Mouse (Mus musculus) midbrain, embryonic 16.5 days (tissue): Measurements from ENCODE around the gene Olfr631. TPM values are rescaled to one million over a fixed set of nuclear protein-coding genes. Genes with fewer than 3 reads are reported as not detected.
"Not testable (repeated sequence)": the region's sequence is repeated elsewhere in the genome, so short reads cannot be mapped to it uniquely, and the experiment has no call there.

Experiments
- ATAC-seq: fragments of 200-750 bp; cut with Nextera tagmentation; 2 replicates; pipeline ENCODE4 v1.8.0; 2017; ENCODE audit warnings: moderate TSS enrichment
- H3K27ac ChIP-seq: fragments of 300-500 bp; sonication (generic); 2 replicates; pipeline ENCODE4 v1.5.1; 2014; ENCODE audit warnings: mild to moderate bottlenecking, low read length, mixed read lengths
- H3K27me3 ChIP-seq: fragments of 300-500 bp; sonication (generic); 2 replicates; pipeline ENCODE4 v1.6.1; 2014; ENCODE audit warnings: low read depth, low read length, mixed read lengths; ENCODE audit not compliant: control insufficient read depth, insufficient read depth
- H3K36me3 ChIP-seq: fragments of 300-500 bp; sonication (generic); 2 replicates; pipeline ENCODE4 v1.6.1; 2014; ENCODE audit warnings: mild to moderate bottlenecking, low read length, moderate library complexity, mixed read lengths; ENCODE audit not compliant: control insufficient read depth, insufficient read depth
- H3K4me1 ChIP-seq: fragments of 300-500 bp; sonication (generic); 2 replicates; pipeline ENCODE4 v1.6.1; 2014; ENCODE audit warnings: mild to moderate bottlenecking, low read length, mixed read lengths; ENCODE audit not compliant: control insufficient read depth, insufficient read depth
- H3K4me2 ChIP-seq: fragments of 300-500 bp; sonication (generic); 2 replicates; pipeline ENCODE4 v1.6.1; 2014; ENCODE audit warnings: mild to moderate bottlenecking, low read length, mixed read lengths
- H3K4me3 ChIP-seq: fragments of 300-500 bp; sonication (generic); 2 replicates; pipeline ENCODE4 v1.5.1; 2014; ENCODE audit warnings: low read depth, mild to moderate bottlenecking, low read length, moderate library complexity, mixed read lengths
- H3K9ac ChIP-seq: fragments of 300-500 bp; sonication (generic); 2 replicates; pipeline ENCODE4 v1.6.1; 2014; ENCODE audit warnings: low read depth, low read length, mixed read lengths
- H3K9me3 ChIP-seq: fragments of 300-500 bp; sonication (generic); replicated peaks from 2 replicates; pipeline ENCODE4 v1.6.1; 2014; ENCODE audit warnings: mild to moderate bottlenecking, low read length, mixed read lengths; ENCODE audit not compliant: control insufficient read depth, poor library complexity, severe bottlenecking
- WGBS: fragments of 180-500 bp; shearing (Covaris S2); extraction: QIAGEN DNeasy Blood & Tissue Kit; methylation state at CpG from one replicate; pipeline ENCODE4 v1.1.7; 2014; 5-methylcytosine and 5-hydroxymethylcytosine counted together
- polyA plus RNA-seq: library from polyadenylated mRNA; unstranded; fragments of >200 nt; fragmentation: Nextera tagmentation; extraction: Ambion mirVana; gene quantifications from 2 replicates; pipeline ENCODE4 v1.2.1, GENCODE M21; 2015

The Olfr631 gene
- polyA plus RNA-seq, 1 experiment from 2014 or later: not detected

GRCm38 (mm10) chr7:103944137-103944536 lies 15.5 kb downstream of the Olfr631 start, which contains the start of gene Olfr633:
Gene Olfr633, plus strand, starts transcription at chr7:103944437.
- Histone ChIP-seq H3K36me3 (no peaks in the 10 kb centered on the region), H3K4me1 (no peaks in the 10 kb centered on the region), H3K27me3 (no peaks in the 10 kb centered on the region), H3K4me2 (no peak within 1 kb of the TSS), H3K4me3 (no peak within 1 kb of the TSS), H3K27ac (no peak within 1 kb of the TSS), H3K9me3 (no peaks in the 10 kb centered on the region), H3K9ac (no peak within 1 kb of the TSS)
- no peak for ATAC-seq

DNA sequence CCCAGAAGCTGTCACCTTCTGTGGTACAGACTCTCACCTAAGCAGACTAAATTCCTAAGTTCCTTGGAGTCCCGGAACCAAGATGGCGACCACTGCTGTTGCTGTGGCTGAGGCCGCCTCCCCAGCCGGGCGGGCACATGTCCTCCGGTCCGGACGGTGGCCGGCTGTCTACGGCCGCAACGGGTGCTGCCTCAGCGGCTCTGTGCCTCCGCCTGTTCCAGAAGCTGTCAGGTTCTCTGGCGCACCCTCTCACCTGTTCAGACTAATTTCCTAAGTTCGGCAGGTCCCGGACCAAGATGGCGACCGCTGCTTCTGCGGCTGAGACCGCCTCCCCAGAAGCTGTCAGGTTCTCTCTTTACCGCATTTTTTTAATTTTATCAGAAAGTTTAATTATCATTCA lies 38.2 kb downstream of the Olfr631 start:
- H3K4me3 ChIP-seq, H3K36me3 ChIP-seq, H3K9ac ChIP-seq, ATAC-seq, H3K4me2 ChIP-seq, H3K27me3 ChIP-seq, H3K4me1 ChIP-seq, H3K9me3 ChIP-seq, H3K27ac ChIP-seq: not testable (repeated sequence)
- 97% methylated on average over 22 of the region's 22 CpGs for WGBS

GRCm38 (mm10) chr7:103970852-103971251 lies 42.2 kb downstream of the Olfr631 start, which contains the start of gene Olfr635:
Gene Olfr635, plus strand, starts transcription at chr7:103971152.
- Histone ChIP-seq H3K27ac (no peak within 1 kb of the TSS), H3K36me3 (no peaks in the 10 kb centered on the region), H3K27me3 (no peaks in the 10 kb centered on the region), H3K9ac (no peak within 1 kb of the TSS), H3K4me1 (no peaks in the 10 kb centered on the region), H3K4me3 (no peak within 1 kb of the TSS), H3K9me3 (no peaks in the 10 kb centered on the region), H3K4me2 (no peak within 1 kb of the TSS)
- 63% methylated on average over 1 of the region's 1 CpGs for WGBS
- no peak for ATAC-seq

DNA sequence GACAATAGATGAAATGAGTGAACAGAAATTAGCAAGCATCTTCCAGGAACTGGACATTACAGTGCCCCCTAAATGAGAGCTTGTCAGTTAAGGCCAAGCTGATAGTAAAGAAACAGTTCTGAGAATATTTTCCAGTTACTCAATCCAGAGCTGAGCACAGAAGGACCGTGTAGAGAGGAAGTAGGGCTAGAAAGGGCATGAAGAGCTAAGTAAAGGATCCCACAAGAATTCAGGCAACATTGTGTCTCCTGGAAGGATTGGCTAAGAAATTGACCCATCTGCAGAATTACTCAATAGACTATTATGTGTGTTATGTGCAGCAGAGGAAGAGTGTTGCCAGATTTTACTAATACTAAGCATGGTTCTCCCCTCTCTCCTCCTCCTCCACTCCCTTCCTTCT lies 43.2 kb downstream of the Olfr631 start:
- Histone ChIP-seq H3K4me2 (no peak overlapping the region), H3K27ac (no peak overlapping the region), H3K27me3 (no peaks in the 10 kb centered on the region), H3K9ac (no peak overlapping the region), H3K9me3 (no peaks in the 10 kb centered on the region), H3K36me3 (no peaks in the 10 kb centered on the region), H3K4me3 (no peak overlapping the region), H3K4me1 (no peaks in the 10 kb centered on the region)
- 71% methylated on average over 1 of the region's 1 CpGs for WGBS
- ATAC-seq: no peak

Other genes starting within 250 kb of the Olfr631 start
- gene Olfr625-ps1, start 246.1 kb upstream of the Olfr631 start, polyA plus RNA-seq: not detected in 2 replicates
- not detected in 2 replicates for gene Olfr243, start 214.2 kb upstream of the Olfr631 start, polyA plus RNA-seq
- gene Olfr628, start 198.5 kb upstream of the Olfr631 start, polyA plus RNA-seq: not detected in 2 replicates
- gene Olfr629, start 183.9 kb upstream of the Olfr631 start, polyA plus RNA-seq: not detected in 2 replicates
- gene Olfr630, start 171.5 kb upstream of the Olfr631 start, polyA plus RNA-seq: not detected in 2 replicates
- gene Olfr69, start 157.2 kb upstream of the Olfr631 start, polyA plus RNA-seq: not detected in 2 replicates
- not detected in 2 replicates for gene Olfr68, start 149.1 kb upstream of the Olfr631 start, polyA plus RNA-seq
- gene Olfr67, start 137.0 kb upstream of the Olfr631 start, polyA plus RNA-seq: not detected in 2 replicates
- gene Hbb-bt, start 114.8 kb upstream of the Olfr631 start, polyA plus RNA-seq: 1,229 and 1,369 TPM in 2 replicates
- 4,227 and 4,621 TPM in 2 replicates for gene Hbb-bs, start 100.7 kb upstream of the Olfr631 start, polyA plus RNA-seq
- not detected in 2 replicates for gene Hbb-bh2, start 88.3 kb upstream of the Olfr631 start, polyA plus RNA-seq
- gene Hbb-bh1, start 85.7 kb upstream of the Olfr631 start, polyA plus RNA-seq: not detected in 2 replicates
- 6.2 and 23.2 TPM in 2 replicates for gene Hbb-y, start 75.6 kb upstream of the Olfr631 start, polyA plus RNA-seq
- gene Olfr66, start 42.6 kb upstream of the Olfr631 start, polyA plus RNA-seq: not detected in 2 replicates
- not detected in 2 replicates for gene Olfr64, start 34.3 kb upstream of the Olfr631 start, polyA plus RNA-seq
- not detected in 2 replicates for gene Olfr65, start 25.3 kb upstream of the Olfr631 start, polyA plus RNA-seq
- not detected in 2 replicates for gene Olfr632, start 5.5 kb downstream of the Olfr631 start, polyA plus RNA-seq
- gene Olfr633, start 15.6 kb downstream of the Olfr631 start, polyA plus RNA-seq: not detected in 2 replicates
- 0.03 TPM in 1 of 2 replicates, not detected in the other for gene Olfr635, start 42.3 kb downstream of the Olfr631 start, polyA plus RNA-seq
- not detected in 2 replicates for gene Olfr638, start 69.9 kb downstream of the Olfr631 start, polyA plus RNA-seq
- 0.04 TPM in 1 of 2 replicates, not detected in the other for gene Olfr639, start 88.5 kb downstream of the Olfr631 start, polyA plus RNA-seq
- gene Olfr640, start 96.7 kb downstream of the Olfr631 start, polyA plus RNA-seq: not detected in 2 replicates
- not detected in 2 replicates for gene Olfr641, start 106.6 kb downstream of the Olfr631 start, polyA plus RNA-seq
- not detected in 2 replicates for gene Olfr642, start 123.8 kb downstream of the Olfr631 start, polyA plus RNA-seq
- not detected in 2 replicates for gene 4930516K23Rik, start 132.6 kb downstream of the Olfr631 start, polyA plus RNA-seq
- not detected in 2 replicates for gene Olfr644, start 143.0 kb downstream of the Olfr631 start, polyA plus RNA-seq
- gene Olfr645, start 156.6 kb downstream of the Olfr631 start, polyA plus RNA-seq: not detected in 2 replicates
- not detected in 2 replicates for gene Olfr646, start 176.0 kb downstream of the Olfr631 start, polyA plus RNA-seq
- gene Ubqln5, start 201.0 kb downstream of the Olfr631 start, polyA plus RNA-seq: not detected in 2 replicates
- gene Olfr643, start 208.6 kb downstream of the Olfr631 start, polyA plus RNA-seq: not detected in 2 replicates
- gene Ubqln3, start 214.5 kb downstream of the Olfr631 start, polyA plus RNA-seq: not detected in 2 replicates
- not detected in 2 replicates for gene Ubqlnl, start 221.7 kb downstream of the Olfr631 start, polyA plus RNA-seq
- not detected in 2 replicates for gene Olfm5, start 236.0 kb downstream of the Olfr631 start, polyA plus RNA-seq